Mouse (Mus musculus): ENCODE measurements around the gene Cct8.

DNA sequence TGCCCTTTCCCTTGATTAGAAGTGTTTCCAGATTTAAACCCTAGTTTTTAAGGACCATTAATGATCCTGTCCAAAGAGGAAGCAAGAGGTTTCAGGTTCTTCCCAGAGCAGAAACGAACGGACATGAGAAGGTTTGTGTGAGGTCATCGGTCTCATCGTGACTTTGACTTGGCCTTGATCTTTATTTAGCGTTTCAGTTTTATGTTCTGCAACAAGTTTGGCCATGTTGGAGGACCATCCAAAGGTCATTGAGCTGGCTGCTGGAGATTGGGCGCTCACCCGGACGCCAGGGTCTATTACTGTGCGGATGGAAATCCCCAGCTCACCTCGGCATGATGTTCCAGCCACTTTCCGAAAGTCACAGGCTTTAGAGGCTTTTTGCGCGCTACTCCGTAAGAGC lies 16.7 kb upstream of the Cct8 start:
- TF ChIP-seq CTCF (IDR thresholded peaks at IDR 0.05; ENCODE audit: low read depth) (no peak), EP300 (IDR thresholded peaks at IDR 0.05; ENCODE audit: low read depth) (no peak)

Measured in liver, embryonic 14.5 days (tissue).